Mouse (Mus musculus): ENCODE results near the gene Parn. TPM values are rescaled to one million over a fixed set of nuclear protein-coding genes. Genes with fewer than 3 reads are reported as not detected.

Gene Parn
- 44.1 and 45.9 TPM in 2 replicates for polyA plus RNA-seq (2014; fragmentation: Nextera tagmentation; extraction: Ambion mirVana)

GRCm38 (mm10) chr16:13667878-13668343 is at the start of gene Parn:
Parn (minus strand) TSS chr16:13668170.
- Histone ChIP-seq H3K4me3 (ENCODE audit: low read depth, low read length) (peak within 1 kb of the TSS; percentile 77), H3K36me3 (ENCODE audit: control insufficient read depth, insufficient read depth, low read length) (0 out of 2 replicates have a peak, but pooled peaks cover 4% of the 10 kb centered on the region), H3K9ac (ENCODE audit: low read length) (peak within 1 kb of the TSS; percentile 79), H3K27me3 (ENCODE audit: control insufficient read depth, insufficient read depth, low read length) (no peaks in the 10 kb centered on the region), H3K27ac (ENCODE audit: low read depth, low read length) (no peak within 1 kb of the TSS), H3K4me2 (peak within 1 kb of the TSS; percentile 84), H3K4me1 (ENCODE audit: control insufficient read depth, insufficient read depth, low read length) (peaks cover 8% of the 10 kb centered on the region), H3K9me3 (ENCODE audit: control insufficient read depth, low read length) (no peaks in the 10 kb centered on the region)
- under 1% methylated on average over 35 of the region's 35 CpGs for WGBS
- ATAC-seq (ENCODE audit: low FRiP score) = peak; percentile 86
- DNase-seq (ENCODE audit: low spot score, missing footprints) = peak; percentile 98

DNA sequence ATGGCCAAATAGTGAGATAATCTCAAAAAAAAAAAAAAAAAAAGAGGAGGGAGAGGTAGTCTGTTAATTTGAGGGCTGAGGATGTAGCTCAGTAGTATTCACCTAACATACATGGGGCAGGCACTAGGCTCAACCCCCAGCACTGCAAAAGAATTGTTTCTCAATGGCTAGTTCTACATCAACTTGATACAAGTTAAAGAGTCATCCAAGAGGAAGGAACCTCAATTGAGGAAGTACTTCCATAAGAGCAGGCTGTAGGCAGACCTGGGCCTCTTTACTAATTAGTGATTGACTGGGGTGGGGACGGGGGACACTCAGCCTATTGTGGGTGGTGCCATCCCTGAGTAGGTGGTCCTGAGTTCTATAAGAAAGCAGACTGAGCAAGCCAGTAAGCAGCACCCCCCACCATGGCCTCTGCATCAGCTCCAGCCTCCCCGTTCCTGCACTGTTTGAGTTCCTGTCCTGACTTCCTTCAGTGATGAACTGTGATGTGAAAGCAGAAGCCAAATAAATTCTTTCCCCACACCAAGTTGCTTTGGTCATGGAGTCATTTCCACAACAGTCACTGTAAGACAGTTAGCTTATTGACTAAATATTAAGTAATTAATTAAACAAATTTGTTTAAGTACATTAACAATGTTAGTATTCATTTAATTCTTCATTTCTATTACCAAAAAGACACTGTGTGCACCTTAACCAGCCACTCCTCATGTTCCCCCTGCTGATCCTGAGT is 49.0 kb upstream of the Parn start:
- Histone ChIP-seq H3K27me3 (ENCODE audit: control insufficient read depth, insufficient read depth, low read length) (no peaks in the 10 kb centered on the region), H3K4me3 (ENCODE audit: low read depth, low read length) (no peak overlapping the region), H3K9ac (ENCODE audit: low read length) (no peak overlapping the region), H3K27ac (ENCODE audit: low read depth, low read length) (no peak overlapping the region), H3K9me3 (ENCODE audit: control insufficient read depth, low read length) (no peaks in the 10 kb centered on the region), H3K4me2 (no peak overlapping the region), H3K36me3 (ENCODE audit: control insufficient read depth, insufficient read depth, low read length) (no peaks in the 10 kb centered on the region), H3K4me1 (ENCODE audit: control insufficient read depth, insufficient read depth, low read length) (no peaks in the 10 kb centered on the region)
- ATAC-seq (ENCODE audit: low FRiP score) (no peak), DNase-seq (ENCODE audit: low spot score, missing footprints) (no peak)
- 78% methylated on average over 2 of the region's 2 CpGs for WGBS

DNA sequence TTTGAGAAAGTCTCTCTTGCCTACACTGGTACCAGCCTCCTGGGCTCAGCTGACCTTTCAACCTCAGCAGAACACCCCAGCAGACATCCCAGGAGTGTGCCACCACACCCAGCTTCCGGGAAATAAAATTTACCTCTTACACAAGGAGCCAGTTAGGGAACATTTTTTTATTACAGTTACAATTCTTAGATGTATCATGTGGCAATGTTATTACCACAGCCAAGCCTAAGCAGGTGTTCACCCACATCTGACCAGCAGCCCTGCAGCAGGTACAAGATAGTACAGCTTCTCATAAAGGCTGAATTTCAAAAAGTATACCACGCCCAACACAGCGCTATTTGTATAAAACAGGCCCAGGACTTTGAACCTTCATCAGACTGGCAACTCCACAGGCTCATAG is 46.9 kb upstream of the Parn start:
- no peak overlapping the region for H3K4me3 ChIP-seq (ENCODE audit: low read depth, low read length)
- no peak overlapping the region for H3K27ac ChIP-seq (ENCODE audit: low read depth, low read length)
- H3K36me3 ChIP-seq (ENCODE audit: control insufficient read depth, insufficient read depth, low read length) = no peaks in the 10 kb centered on the region
- 87% methylated on average over 3 of the region's 3 CpGs for WGBS
- H3K27me3 ChIP-seq (ENCODE audit: control insufficient read depth, insufficient read depth, low read length) = no peaks in the 10 kb centered on the region
- no peaks in the 10 kb centered on the region for H3K9me3 ChIP-seq (ENCODE audit: control insufficient read depth, low read length)
- no peaks in the 10 kb centered on the region for H3K4me1 ChIP-seq (ENCODE audit: control insufficient read depth, insufficient read depth, low read length)
- no peak for DNase-seq (ENCODE audit: low spot score, missing footprints)
- no peak for ATAC-seq (ENCODE audit: low FRiP score)
- no peak overlapping the region for H3K4me2 ChIP-seq
- H3K9ac ChIP-seq (ENCODE audit: low read length) = no peak overlapping the region

DNA sequence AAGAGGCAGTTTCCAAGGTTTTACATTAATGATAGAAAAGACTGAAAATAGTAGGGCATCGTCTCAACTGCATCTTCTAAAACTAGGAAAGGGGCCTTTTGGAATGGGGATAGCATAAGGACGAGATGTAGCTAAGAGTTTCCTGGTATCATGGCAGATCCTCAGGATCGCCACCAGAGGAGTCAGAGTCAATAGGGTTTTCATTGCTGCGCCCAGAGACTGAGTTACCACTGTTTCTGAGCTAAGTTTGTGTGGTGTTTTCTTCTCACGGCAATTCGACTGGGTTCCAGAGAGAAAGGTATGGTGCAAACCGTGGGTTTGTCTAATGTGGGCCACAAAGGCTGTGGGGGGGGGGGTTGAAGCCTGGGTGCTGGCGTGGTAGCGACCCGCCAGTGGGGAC is 36.7 kb upstream of the Parn start:
- ATAC-seq (ENCODE audit: low FRiP score) (no peak), DNase-seq (ENCODE audit: low spot score, missing footprints) (no peak)
- H3K36me3 ChIP-seq (ENCODE audit: control insufficient read depth, insufficient read depth, low read length) = peaks cover 5% of the 10 kb centered on the region; the same call in 1 of the 2 replicates
- H3K27me3 ChIP-seq (ENCODE audit: control insufficient read depth, insufficient read depth, low read length) = no peaks in the 10 kb centered on the region
- H3K9me3 ChIP-seq (ENCODE audit: control insufficient read depth, low read length) = no peaks in the 10 kb centered on the region
- H3K4me1 ChIP-seq (ENCODE audit: control insufficient read depth, insufficient read depth, low read length) = no peaks in the 10 kb centered on the region
- H3K9ac ChIP-seq (ENCODE audit: low read length) = no peak overlapping the region
- no peak overlapping the region for H3K27ac ChIP-seq (ENCODE audit: low read depth, low read length)
- H3K4me2 ChIP-seq = no peak overlapping the region
- WGBS = 89% methylated on average over 10 of the region's 10 CpGs
- H3K4me3 ChIP-seq (ENCODE audit: low read depth, low read length) = no peak overlapping the region

DNA sequence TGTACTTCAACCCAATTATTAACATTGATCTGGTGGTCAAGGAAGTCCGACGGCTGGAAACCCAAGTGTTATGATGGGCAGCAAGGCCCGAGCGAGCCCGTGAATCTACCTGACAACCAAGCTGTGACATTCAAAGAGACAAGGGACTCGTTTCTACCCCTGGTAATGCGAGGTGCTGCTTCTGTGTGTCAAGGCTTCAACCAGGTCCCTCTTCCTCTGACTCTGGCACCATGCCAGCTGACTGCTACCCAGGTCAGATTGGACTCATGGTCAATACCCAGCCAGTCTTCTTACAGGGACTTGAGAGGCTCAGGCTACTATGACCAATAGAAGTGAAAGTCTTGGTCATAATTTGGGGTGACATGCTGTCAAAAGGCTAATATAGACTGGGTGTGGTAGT is 34.2 kb upstream of the Parn start:
- Histone ChIP-seq H3K36me3 (ENCODE audit: control insufficient read depth, insufficient read depth, low read length) (peaks cover 6% of the 10 kb centered on the region; the same call in 1 of the 2 replicates), H3K4me3 (ENCODE audit: low read depth, low read length) (no peak overlapping the region), H3K9me3 (ENCODE audit: control insufficient read depth, low read length) (no peaks in the 10 kb centered on the region), H3K27ac (ENCODE audit: low read depth, low read length) (no peak overlapping the region), H3K4me1 (ENCODE audit: control insufficient read depth, insufficient read depth, low read length) (no peaks in the 10 kb centered on the region), H3K27me3 (ENCODE audit: control insufficient read depth, insufficient read depth, low read length) (no peaks in the 10 kb centered on the region), H3K9ac (ENCODE audit: low read length) (no peak overlapping the region), H3K4me2 (no peak overlapping the region)
- WGBS = 95% methylated on average over 7 of the region's 7 CpGs
- ATAC-seq (ENCODE audit: low FRiP score) (no peak), DNase-seq (ENCODE audit: low spot score, missing footprints) (no peak)

DNA sequence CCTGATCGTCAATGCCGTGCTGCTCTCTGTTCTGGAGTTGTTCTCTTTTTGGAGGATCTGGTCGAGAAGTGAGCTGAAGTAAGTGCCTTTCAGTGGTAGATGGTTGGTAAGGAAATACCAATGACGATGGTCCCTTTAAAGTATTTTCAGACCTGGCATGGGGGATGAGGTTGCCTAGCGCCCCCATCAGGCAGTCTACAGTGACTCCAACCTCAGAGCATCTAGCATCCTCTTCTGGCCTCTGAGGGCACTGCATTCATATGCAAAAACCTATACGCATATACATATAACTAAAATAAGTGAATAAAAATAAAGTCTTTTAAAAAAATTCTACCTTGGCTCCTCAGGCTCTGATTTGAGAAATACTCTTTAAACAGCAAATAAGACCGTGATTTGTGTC is 31.0 kb upstream of the Parn start:
- Histone ChIP-seq H3K27ac (ENCODE audit: low read depth, low read length) (no peak overlapping the region), H3K9me3 (ENCODE audit: control insufficient read depth, low read length) (no peaks in the 10 kb centered on the region), H3K4me3 (ENCODE audit: low read depth, low read length) (no peak overlapping the region), H3K4me2 (no peak overlapping the region), H3K9ac (ENCODE audit: low read length) (no peak overlapping the region), H3K36me3 (ENCODE audit: control insufficient read depth, insufficient read depth, low read length) (peaks cover 15% of the 10 kb centered on the region), H3K4me1 (ENCODE audit: control insufficient read depth, insufficient read depth, low read length) (no peaks in the 10 kb centered on the region), H3K27me3 (ENCODE audit: control insufficient read depth, insufficient read depth, low read length) (no peaks in the 10 kb centered on the region)
- 89% methylated on average over 7 of the region's 7 CpGs for WGBS
- ATAC-seq (ENCODE audit: low FRiP score) (no peak), DNase-seq (ENCODE audit: low spot score, missing footprints) (no peak)

DNA sequence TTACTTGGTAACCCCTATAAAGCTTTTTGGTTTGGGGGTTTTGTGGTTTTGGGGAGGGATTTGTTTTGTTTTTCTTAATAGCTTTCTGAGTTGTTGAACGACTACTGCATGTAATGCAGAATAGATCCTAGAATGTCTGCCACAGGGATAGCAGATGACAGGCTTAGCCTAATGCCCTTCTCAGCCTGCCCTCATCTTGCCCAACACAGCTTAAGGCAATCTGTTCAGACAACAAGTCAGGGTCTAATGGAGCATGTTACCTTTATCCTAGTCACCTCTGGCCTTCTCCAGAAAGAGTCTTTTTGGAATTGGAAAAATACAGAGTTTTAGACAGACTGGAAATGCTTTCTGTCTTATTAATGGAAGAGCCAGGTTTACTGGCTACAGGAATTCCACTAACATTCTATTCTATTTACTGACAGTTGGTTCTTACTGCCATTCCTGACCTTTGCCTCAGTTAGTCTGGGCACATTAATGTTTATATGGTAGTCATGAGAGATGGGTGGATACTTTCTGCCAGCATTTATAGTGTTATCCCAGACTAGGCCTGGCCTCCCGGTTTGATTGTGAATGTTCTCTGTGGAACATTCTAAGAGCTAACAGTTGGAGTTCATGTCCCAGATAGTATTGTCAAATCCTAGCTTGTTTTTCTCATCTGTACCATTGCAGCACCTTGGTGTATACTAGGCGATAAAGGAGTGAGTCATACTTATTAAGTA is 10.8 kb upstream of the Parn start:
- no peaks in the 10 kb centered on the region for H3K27me3 ChIP-seq (ENCODE audit: control insufficient read depth, insufficient read depth, low read length)
- H3K9me3 ChIP-seq (ENCODE audit: control insufficient read depth, low read length) = no peaks in the 10 kb centered on the region
- H3K4me3 ChIP-seq (ENCODE audit: low read depth, low read length) = no peak overlapping the region
- ATAC-seq (ENCODE audit: low FRiP score) (no peak), DNase-seq (ENCODE audit: low spot score, missing footprints) (no peak)
- WGBS = 93% methylated on average over 3 of the region's 3 CpGs
- H3K9ac ChIP-seq (ENCODE audit: low read length) = no peak overlapping the region
- no peak overlapping the region for H3K4me2 ChIP-seq
- no peak overlapping the region for H3K27ac ChIP-seq (ENCODE audit: low read depth, low read length)
- peaks cover 9% of the 10 kb centered on the region for H3K36me3 ChIP-seq (ENCODE audit: control insufficient read depth, insufficient read depth, low read length)
- no peaks in the 10 kb centered on the region for H3K4me1 ChIP-seq (ENCODE audit: control insufficient read depth, insufficient read depth, low read length)

GRCm38 (mm10) chr16:13674511-13674910 is 6.5 kb upstream of the Parn start:
- 91% methylated on average over 3 of the region's 3 CpGs for WGBS
- no peak overlapping the region for H3K4me3 ChIP-seq (ENCODE audit: low read depth, low read length)
- ATAC-seq (ENCODE audit: low FRiP score) = no peak
- peaks cover 5% of the 10 kb centered on the region for H3K4me1 ChIP-seq (ENCODE audit: control insufficient read depth, insufficient read depth, low read length)
- no peaks in the 10 kb centered on the region for H3K9me3 ChIP-seq (ENCODE audit: control insufficient read depth, low read length)
- no peaks in the 10 kb centered on the region for H3K27me3 ChIP-seq (ENCODE audit: control insufficient read depth, insufficient read depth, low read length)
- no peak for DNase-seq (ENCODE audit: low spot score, missing footprints)
- no peak overlapping the region for H3K4me2 ChIP-seq
- H3K27ac ChIP-seq (ENCODE audit: low read depth, low read length) = no peak overlapping the region
- no peak overlapping the region for H3K9ac ChIP-seq (ENCODE audit: low read length)
- H3K36me3 ChIP-seq (ENCODE audit: control insufficient read depth, insufficient read depth, low read length) = peaks cover 9% of the 10 kb centered on the region

DNA sequence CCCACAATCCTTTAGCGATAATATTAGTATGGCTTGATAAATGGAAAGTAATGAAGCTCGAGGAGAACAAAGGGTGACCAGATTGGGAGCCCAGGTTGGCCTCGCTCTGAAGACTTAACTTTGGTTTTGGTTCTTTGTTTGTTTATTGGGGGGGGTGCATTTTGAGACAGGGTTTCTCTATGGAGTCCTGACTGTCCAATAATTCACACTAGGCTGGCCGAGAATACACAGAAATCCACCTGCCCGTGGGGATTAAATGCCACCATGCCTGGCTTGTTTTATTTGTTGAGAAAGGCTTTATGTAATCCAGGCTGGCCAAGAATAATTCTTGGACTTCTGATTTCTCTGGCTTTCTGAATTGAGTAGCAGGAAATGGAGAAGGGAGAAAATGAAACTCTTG is 5.1 kb upstream of the Parn start:
- Histone ChIP-seq H3K4me1 (ENCODE audit: control insufficient read depth, insufficient read depth, low read length) (peaks cover 5% of the 10 kb centered on the region), H3K4me3 (ENCODE audit: low read depth, low read length) (no peak overlapping the region), H3K9ac (ENCODE audit: low read length) (no peak overlapping the region), H3K9me3 (ENCODE audit: control insufficient read depth, low read length) (no peaks in the 10 kb centered on the region), H3K27ac (ENCODE audit: low read depth, low read length) (no peak overlapping the region), H3K36me3 (ENCODE audit: control insufficient read depth, insufficient read depth, low read length) (peaks cover 9% of the 10 kb centered on the region), H3K4me2 (peak overlapping the region; percentile 85; the same call in 1 of the 2 replicates), H3K27me3 (ENCODE audit: control insufficient read depth, insufficient read depth, low read length) (no peaks in the 10 kb centered on the region)
- 84% methylated on average over 5 of the region's 5 CpGs for WGBS
- DNase-seq (ENCODE audit: low spot score, missing footprints) (no peak), ATAC-seq (ENCODE audit: low FRiP score) (no peak)
